Mouse (Mus musculus) embryonic facial prominence, embryonic 12.5 days (tissue): ENCODE measurements around the gene Cldn9. TPM values are rescaled to one million over a fixed set of nuclear protein-coding genes. Genes with fewer than 3 reads are reported as not detected.
A peak's percentile ranks its signal among the peaks of the same experiment; 100 is the strongest.

Experiments used
- ATAC-seq: fragments of 200-750 bp; cut with Nextera tagmentation; 2 replicates; pipeline ENCODE4 v1.8.0; 2017; ENCODE audit not compliant: insufficient number of reproducible peaks, insufficient read depth, low FRiP score, low TSS enrichment
- H3K27ac ChIP-seq: fragments of 300-500 bp; sonication (generic); 2 replicates; pipeline ENCODE4 v1.5.1; 2016; ENCODE audit warnings: mild to moderate bottlenecking
- H3K27me3 ChIP-seq: fragments of 300-500 bp; sonication (generic); 2 replicates; pipeline ENCODE4 v1.6.1; 2016; ENCODE audit warnings: mild to moderate bottlenecking, moderate library complexity
- H3K36me3 ChIP-seq: fragments of 300-500 bp; sonication (generic); 2 replicates; pipeline ENCODE4 v1.6.1; 2016; ENCODE audit warnings: mild to moderate bottlenecking
- H3K4me1 ChIP-seq: fragments of 300-500 bp; sonication (generic); 2 replicates; pipeline ENCODE4 v1.6.1; 2016
- H3K4me2 ChIP-seq: fragments of 300-500 bp; sonication (generic); replicated peaks from 2 replicates; pipeline ENCODE4 v1.6.1; 2016; ENCODE audit warnings: mild to moderate bottlenecking, moderate library complexity
- H3K4me3 ChIP-seq: fragments of 300-500 bp; sonication (generic); 2 replicates; pipeline ENCODE4 v1.5.1; 2016; ENCODE audit warnings: mild to moderate bottlenecking
- H3K9ac ChIP-seq: fragments of 300-500 bp; sonication (generic); 2 replicates; pipeline ENCODE4 v1.6.1; 2016; ENCODE audit warnings: mild to moderate bottlenecking, moderate library complexity
- H3K9me3 ChIP-seq: fragments of 300-500 bp; sonication (generic); 2 replicates; pipeline ENCODE4 v1.6.1; 2016; ENCODE audit warnings: mild to moderate bottlenecking, moderate library complexity
- WGBS: fragments of 180-500 bp; shearing (Covaris S2); methylation state at CpG from one replicate; pipeline ENCODE4 v1.1.7; 2016; 5-methylcytosine and 5-hydroxymethylcytosine counted together
- polyA plus RNA-seq: library from polyadenylated mRNA; unstranded; fragments of >200 nt; fragmentation: Nextera tagmentation; extraction: Ambion mirVana; gene quantifications from 2 replicates; pipeline ENCODE4 v1.2.1, GENCODE M21; 2016

Cldn9 gene
- polyA plus RNA-seq, 1 experiment from 2014 or later, result 13.5 TPM

DNA sequence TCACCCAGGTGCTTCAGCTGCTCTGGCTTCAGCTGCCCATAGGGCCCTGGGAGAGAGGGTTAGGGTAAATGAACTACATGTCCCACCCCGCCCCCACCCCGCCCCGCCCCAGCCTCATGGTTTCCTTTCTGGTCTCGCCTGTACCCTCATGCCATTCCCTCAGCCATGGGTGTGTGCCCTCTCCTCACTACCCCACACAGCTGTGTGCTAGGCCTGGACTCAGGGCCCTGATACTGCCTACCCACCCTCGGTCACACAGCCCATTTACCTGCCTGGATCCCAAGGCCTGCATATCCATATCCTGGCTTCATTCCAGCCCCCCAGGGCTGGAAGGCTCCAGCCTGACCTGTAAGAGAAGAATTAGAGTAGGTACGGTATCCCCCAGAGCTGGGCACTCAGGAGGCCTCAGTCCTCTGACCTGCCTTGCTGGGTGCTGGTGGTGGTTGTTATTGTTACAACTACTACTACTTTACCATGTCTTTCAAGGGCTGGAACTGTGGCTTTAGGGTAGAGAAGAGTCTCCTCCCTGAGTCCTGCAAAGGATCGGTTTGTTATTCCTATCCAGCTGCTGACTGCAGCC lies 21.8 kb upstream of the Cldn9 start:
- Histone ChIP-seq H3K4me1 (peaks cover 10% of the 10 kb centered on the region; the same call in 1 of the 2 replicates), H3K4me3 (no peak overlapping the region), H3K9ac (no peak overlapping the region), H3K27me3 (peaks cover 15% of the 10 kb centered on the region), H3K27ac (no peak overlapping the region), H3K9me3 (no peaks in the 10 kb centered on the region), H3K4me2 (no peak overlapping the region), H3K36me3 (no peaks in the 10 kb centered on the region)
- WGBS, result 73% methylated on average over 7 of the region's 7 CpGs
- ATAC-seq, result peak; percentile 52; the same call in 1 of the 2 replicates

DNA sequence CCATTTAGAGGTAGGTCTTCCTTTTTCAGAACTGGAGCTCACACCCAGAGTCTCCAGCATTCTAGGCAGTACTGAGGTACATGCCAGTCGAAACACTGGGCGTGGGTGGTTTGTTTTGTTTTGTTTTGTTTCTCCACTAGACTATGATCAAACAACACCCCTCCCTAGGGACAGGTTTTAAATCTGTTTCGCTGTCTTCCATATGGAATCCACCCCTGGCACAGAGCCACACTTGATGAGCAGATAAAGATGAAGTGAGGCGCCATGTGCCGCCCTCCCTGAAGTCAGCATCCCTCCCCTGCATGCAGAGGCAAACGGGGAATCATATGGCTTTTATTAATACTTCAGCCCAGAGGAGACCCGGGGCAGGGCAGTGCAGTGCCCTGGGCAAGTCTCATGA lies 20.9 kb upstream of the Cldn9 start:
- H3K27me3 ChIP-seq, result peaks cover 23% of the 10 kb centered on the region
- H3K9ac ChIP-seq, result no peak overlapping the region
- peaks cover 12% of the 10 kb centered on the region; the same call in 1 of the 2 replicates for H3K4me1 ChIP-seq
- H3K4me3 ChIP-seq, result no peak overlapping the region
- no peaks in the 10 kb centered on the region for H3K9me3 ChIP-seq
- no peak overlapping the region for H3K4me2 ChIP-seq
- ATAC-seq, result no peak
- H3K27ac ChIP-seq, result no peak overlapping the region
- H3K36me3 ChIP-seq, result no peaks in the 10 kb centered on the region
- WGBS, result 23% methylated on average over 7 of the region's 7 CpGs

DNA sequence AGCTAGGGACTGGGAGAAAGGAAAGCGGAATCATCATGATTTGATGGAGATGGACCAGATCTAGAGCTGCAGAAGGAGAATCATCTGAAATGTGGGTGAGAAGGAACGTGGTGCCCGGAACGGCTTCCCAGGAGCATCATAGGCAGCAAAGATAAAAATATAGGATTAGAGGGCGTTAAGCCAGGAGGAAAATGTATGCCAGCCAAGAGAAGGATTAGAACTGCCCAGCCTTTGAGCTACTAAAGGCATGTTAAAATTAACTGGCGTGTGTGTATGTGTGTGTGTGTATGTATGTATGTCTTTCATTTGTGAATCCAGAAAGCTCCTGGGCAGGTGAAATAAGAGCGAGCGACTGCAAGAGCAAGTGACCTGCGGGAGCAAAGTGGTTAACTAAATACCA lies 19.5 kb upstream of the Cldn9 start:
- ATAC-seq, result no peak
- H3K4me2 ChIP-seq, result no peak overlapping the region
- no peak overlapping the region for H3K4me3 ChIP-seq
- H3K4me1 ChIP-seq, result peaks cover 17% of the 10 kb centered on the region; the same call in 1 of the 2 replicates
- WGBS, result 84% methylated on average over 9 of the region's 9 CpGs
- H3K27ac ChIP-seq, result no peak overlapping the region
- H3K9ac ChIP-seq, result no peak overlapping the region
- H3K36me3 ChIP-seq, result no peaks in the 10 kb centered on the region
- H3K27me3 ChIP-seq, result peaks cover 37% of the 10 kb centered on the region
- no peaks in the 10 kb centered on the region for H3K9me3 ChIP-seq

DNA sequence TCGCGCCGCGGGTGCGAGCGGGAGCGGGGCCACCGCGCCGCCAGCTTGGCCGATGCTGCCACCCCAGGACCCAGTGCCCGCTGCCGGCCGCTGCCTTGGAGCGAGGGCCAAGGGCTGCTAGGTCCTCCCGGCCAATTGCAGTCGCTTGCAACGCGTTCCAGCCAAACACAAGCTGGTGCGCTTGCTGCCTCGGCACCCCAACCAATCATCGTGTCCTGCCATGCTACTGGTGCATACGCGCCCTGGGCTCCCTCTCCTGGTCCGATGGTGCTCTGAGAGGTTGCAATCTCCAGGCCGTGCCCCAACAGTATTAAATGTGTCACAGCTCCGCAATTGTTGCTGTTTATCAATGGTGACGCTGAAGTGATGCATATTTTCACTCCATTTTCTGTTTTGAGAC lies 16.3 kb upstream of the Cldn9 start:
- WGBS, result 1% methylated on average over 26 of the region's 28 CpGs
- Histone ChIP-seq H3K4me3 (peak overlapping the region; percentile 66), H3K36me3 (no peaks in the 10 kb centered on the region), H3K9me3 (no peaks in the 10 kb centered on the region), H3K9ac (peak overlapping the region; percentile 61), H3K4me1 (peaks cover 19% of the 10 kb centered on the region), H3K4me2 (peak overlapping the region; percentile 100), H3K27ac (no peak overlapping the region), H3K27me3 (peaks cover 37% of the 10 kb centered on the region)
- ATAC-seq, result peak; percentile 88

DNA sequence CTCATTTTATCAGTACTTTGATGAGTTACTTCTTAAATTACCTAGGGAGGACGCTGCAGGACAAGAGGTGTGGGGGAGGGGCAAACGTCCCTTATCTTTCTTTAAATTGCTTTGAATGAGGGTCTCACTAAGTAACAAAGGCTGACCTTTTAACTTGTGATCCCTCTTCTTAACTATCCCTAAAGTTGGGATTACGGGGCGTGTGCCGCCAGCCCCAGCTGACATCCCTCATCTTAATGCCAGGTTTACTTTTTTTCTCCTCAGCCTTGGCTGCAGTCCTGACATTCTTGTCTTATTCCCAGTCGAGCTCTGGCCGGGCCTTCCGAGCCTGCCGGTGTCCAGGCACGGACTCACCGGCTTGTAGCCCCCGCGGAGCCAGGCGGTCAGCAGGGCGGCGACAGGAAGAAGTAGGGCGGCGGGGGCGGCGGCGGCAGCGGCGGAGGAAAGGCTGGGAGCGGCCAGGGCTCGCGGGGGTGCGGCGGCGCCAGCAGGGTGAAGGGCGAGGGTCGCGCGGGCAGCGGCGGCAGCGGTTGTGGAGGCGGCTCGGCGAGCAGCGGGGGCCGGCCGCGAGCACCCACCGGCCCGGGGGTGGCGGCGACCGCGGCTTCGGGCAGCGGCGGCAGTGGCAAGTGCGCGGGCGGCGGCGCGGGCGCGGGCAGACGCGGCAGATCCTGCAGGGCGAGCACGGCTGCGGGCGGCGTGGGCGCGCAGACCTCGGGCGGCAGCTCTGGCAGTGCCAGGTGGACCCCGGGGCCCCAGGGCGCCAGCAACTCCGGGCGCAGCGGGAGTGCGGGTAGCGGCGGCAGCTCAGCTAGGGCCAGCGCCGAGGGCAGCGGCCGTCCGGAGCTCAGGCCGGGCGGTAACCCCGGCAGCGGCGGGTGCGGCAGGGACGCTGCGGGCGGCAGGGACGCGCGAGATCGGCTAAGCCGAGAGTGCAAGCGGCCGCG lies 15.6 kb upstream of the Cldn9 start:
- under 1% methylated on average over 85 of the region's 101 CpGs for WGBS
- Histone ChIP-seq H3K27ac (no peak overlapping the region), H3K4me3 (peak overlapping the region; percentile 66), H3K4me2 (peak overlapping the region; percentile 100), H3K9me3 (no peaks in the 10 kb centered on the region), H3K27me3 (peaks cover 37% of the 10 kb centered on the region), H3K9ac (peak overlapping the region; percentile 61), H3K36me3 (no peaks in the 10 kb centered on the region), H3K4me1 (peaks cover 14% of the 10 kb centered on the region)
- ATAC-seq, result 0 out of 2 replicates have a peak, but pooled peaks have one; percentile 12

DNA sequence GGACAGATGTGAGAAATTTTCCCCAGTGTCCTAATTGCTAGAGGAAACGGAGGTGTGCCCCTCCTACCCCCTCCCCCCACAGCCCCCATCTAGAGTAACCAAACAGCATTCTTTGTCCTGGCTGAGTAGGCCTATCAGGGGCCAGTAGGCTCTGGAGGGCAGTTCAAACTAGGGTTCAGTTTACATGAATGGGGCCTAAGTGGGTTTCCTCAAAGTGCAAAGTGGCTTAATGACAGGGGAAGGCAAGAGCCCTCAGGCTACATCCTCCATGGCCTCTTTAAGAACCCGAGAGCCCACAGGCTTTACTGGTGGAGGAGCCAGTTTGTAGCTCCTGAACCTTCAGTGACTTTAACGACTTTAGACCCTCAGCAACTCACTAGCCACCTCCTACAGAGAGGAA lies 12.0 kb upstream of the Cldn9 start:
- WGBS, result 4% methylated on average over 3 of the region's 3 CpGs
- no peak overlapping the region for H3K4me3 ChIP-seq
- H3K27me3 ChIP-seq, result peaks cover 33% of the 10 kb centered on the region
- H3K27ac ChIP-seq, result no peak overlapping the region
- no peaks in the 10 kb centered on the region for H3K36me3 ChIP-seq
- peaks cover 14% of the 10 kb centered on the region for H3K4me1 ChIP-seq
- H3K9me3 ChIP-seq, result no peaks in the 10 kb centered on the region
- 0 out of 2 replicates have a peak, but pooled peaks have one; percentile 24 for ATAC-seq
- H3K9ac ChIP-seq, result no peak overlapping the region
- no peak overlapping the region for H3K4me2 ChIP-seq

DNA sequence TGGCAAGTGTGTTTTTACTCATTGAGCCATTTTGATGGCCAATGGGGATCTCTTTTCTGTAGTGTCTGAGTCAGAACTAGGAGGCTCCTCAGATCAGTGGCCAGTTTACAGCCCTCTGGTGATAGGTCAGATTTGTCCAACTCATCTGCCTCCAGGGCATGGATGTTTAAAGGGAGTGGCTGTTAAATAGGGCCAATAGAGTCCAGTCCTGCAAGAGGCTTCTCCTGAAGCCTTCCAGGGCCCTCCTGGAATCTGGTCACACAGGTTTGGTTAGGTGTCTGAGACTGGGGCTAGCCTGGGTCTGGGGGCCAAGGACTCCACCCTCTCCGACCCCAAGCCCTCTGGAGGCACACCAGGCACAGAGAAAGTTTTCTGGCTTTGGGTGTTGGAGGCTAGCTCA lies 10.7 kb upstream of the Cldn9 start:
- Histone ChIP-seq H3K36me3 (no peaks in the 10 kb centered on the region), H3K9me3 (no peaks in the 10 kb centered on the region), H3K9ac (no peak overlapping the region), H3K4me3 (no peak overlapping the region), H3K27me3 (peaks cover 21% of the 10 kb centered on the region), H3K4me2 (no peak overlapping the region), H3K27ac (no peak overlapping the region), H3K4me1 (peaks cover 10% of the 10 kb centered on the region)
- WGBS, result 55% methylated on average over 1 of the region's 1 CpGs
- no peak for ATAC-seq

DNA sequence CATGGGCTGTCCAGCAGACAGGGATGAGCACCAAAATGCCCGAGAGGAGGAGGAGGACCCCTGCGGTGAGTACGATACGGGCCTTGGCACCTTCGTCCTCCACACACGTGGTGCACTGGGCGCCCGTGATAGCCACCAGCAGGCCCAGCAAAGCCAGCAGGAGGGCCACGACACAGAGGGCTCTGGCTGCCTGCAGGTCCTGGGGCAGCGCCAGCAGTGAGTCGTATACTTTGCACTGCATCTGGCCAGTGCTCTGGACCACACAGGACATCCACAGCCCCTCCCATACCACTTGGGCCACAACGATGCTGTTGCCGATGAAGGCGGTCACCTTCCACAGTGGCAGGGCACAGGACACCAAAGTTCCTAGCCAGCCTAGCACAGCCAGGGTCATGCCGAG lies 600 bp downstream of the Cldn9 start:
- no peaks in the 10 kb centered on the region for H3K36me3 ChIP-seq
- WGBS, result 25% methylated on average over 15 of the region's 15 CpGs
- peaks cover 63% of the 10 kb centered on the region for H3K27me3 ChIP-seq
- 0 out of 2 replicates have a peak overlapping the region, but pooled peaks have one; percentile 22 for H3K9ac ChIP-seq
- H3K4me3 ChIP-seq, result peak overlapping the region; percentile 24
- peak overlapping the region; percentile 1; the same call in 1 of the 2 replicates for H3K27ac ChIP-seq
- H3K4me1 ChIP-seq, result peaks cover 14% of the 10 kb centered on the region
- no peaks in the 10 kb centered on the region for H3K9me3 ChIP-seq
- ATAC-seq, result no peak
- peak overlapping the region; percentile 29 for H3K4me2 ChIP-seq

DNA sequence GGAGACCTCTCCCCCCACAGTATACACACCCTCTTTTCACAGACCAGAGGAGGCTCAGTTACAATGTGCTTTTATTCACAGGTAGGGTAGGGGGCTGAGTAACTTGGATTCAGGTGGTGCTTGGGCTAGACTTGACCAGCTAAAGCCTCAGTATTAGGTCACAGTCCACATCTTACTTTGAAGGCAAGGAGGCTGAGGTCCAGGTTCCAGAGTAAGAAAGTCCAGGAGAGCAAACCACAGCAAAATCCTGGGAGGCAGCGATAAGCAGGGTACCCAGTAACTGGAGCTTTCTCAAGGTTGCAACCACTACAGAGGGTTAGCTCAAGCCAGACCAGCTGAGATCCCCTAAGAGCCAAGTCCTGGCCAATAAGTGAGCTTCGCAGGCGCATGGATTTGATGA lies 1.3 kb downstream of the Cldn9 start:
- Histone ChIP-seq H3K4me2 (peak overlapping the region; percentile 29), H3K4me1 (peaks cover 14% of the 10 kb centered on the region), H3K27ac (no peak overlapping the region), H3K36me3 (no peaks in the 10 kb centered on the region), H3K27me3 (peaks cover 64% of the 10 kb centered on the region), H3K4me3 (peak overlapping the region; percentile 24), H3K9me3 (no peaks in the 10 kb centered on the region), H3K9ac (0 out of 2 replicates have a peak overlapping the region, but pooled peaks have one; percentile 22)
- ATAC-seq, result no peak
- WGBS, result 67% methylated on average over 3 of the region's 3 CpGs

DNA sequence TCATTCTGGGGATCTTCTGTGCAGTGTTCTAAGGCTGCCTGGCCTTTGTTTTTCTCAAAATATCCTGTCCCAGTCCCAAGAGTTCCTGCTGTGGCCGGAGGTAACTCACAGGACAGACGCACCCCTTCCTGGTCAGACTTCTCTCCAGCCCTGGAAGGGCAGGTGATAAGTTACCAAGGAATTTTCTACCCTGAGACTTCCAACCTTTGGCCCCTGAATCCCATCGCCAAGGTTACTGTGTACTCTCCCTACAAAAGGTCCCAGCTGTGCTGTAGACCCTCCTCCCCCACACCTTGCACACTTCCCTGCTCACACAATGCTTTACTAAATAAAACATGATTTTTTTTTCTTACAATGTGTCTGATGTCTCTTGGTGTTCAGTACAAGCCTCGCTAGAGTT lies 1.7 kb downstream of the Cldn9 start:
- peaks cover 64% of the 10 kb centered on the region for H3K27me3 ChIP-seq
- H3K36me3 ChIP-seq, result no peaks in the 10 kb centered on the region
- H3K4me3 ChIP-seq, result peak overlapping the region; percentile 24; the same call in 1 of the 2 replicates
- ATAC-seq, result no peak
- H3K4me2 ChIP-seq, result peak overlapping the region; percentile 29
- no peaks in the 10 kb centered on the region for H3K9me3 ChIP-seq
- no peak overlapping the region for H3K27ac ChIP-seq
- peaks cover 14% of the 10 kb centered on the region for H3K4me1 ChIP-seq
- no peak overlapping the region for H3K9ac ChIP-seq
- 51% methylated on average over 4 of the region's 4 CpGs for WGBS

DNA sequence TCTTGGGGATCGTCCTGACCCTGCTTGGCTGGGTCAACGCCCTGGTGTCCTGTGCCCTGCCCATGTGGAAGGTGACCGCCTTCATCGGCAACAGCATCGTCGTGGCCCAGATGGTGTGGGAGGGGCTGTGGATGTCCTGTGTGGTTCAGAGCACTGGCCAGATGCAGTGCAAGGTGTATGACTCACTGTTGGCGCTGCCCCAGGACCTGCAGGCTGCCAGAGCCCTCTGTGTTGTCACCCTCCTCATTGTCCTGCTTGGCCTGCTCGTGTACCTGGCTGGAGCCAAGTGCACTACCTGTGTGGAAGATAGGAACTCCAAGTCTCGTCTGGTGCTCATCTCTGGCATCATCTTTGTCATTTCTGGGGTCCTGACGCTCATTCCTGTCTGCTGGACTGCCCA lies 2.7 kb downstream of the Cldn9 start:
- H3K9me3 ChIP-seq, result no peaks in the 10 kb centered on the region
- no peak overlapping the region for H3K9ac ChIP-seq
- H3K4me2 ChIP-seq, result peak overlapping the region; percentile 29
- peaks cover 21% of the 10 kb centered on the region for H3K4me1 ChIP-seq
- no peak overlapping the region for H3K27ac ChIP-seq
- 67% methylated on average over 10 of the region's 10 CpGs for WGBS
- H3K36me3 ChIP-seq, result no peaks in the 10 kb centered on the region
- no peak overlapping the region; the same call in 1 of the 2 replicates for H3K4me3 ChIP-seq
- H3K27me3 ChIP-seq, result peaks cover 70% of the 10 kb centered on the region
- ATAC-seq, result no peak

DNA sequence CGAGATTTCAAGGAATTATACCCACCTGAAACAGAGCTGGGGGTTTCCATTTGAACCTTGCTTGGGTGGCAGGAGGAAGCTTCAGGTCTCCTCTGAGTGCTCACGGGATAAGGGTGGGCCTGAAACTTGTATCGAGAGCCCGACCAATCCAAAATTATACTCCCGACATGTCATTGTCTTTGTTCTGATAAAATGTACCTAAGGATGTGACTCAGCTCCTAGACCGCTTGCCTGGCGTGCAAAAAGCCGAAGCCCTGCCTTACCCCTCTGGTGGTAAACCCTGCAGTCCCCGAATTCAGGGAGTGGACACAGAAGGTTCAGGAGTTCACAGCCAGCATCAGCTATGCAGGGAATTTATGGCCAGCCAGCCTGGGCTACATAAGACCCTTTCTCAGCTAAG lies 3.5 kb downstream of the Cldn9 start:
- Histone ChIP-seq H3K4me2 (peak overlapping the region; percentile 29), H3K4me3 (peak overlapping the region; percentile 27), H3K36me3 (no peaks in the 10 kb centered on the region), H3K27ac (no peak overlapping the region), H3K4me1 (peaks cover 29% of the 10 kb centered on the region), H3K9ac (no peak overlapping the region), H3K27me3 (peaks cover 78% of the 10 kb centered on the region), H3K9me3 (no peaks in the 10 kb centered on the region)
- no peak for ATAC-seq
- WGBS, result 70% methylated on average over 9 of the region's 9 CpGs
